Mouse (Mus musculus) E14TG2a.4 (cell line): ENCODE data around the gene Foxp1.

Experiments
- CTCF ChIP-seq: conservative IDR thresholded peaks from 2 replicates; pipeline ENCODE4 v1.5.1; 2014; ENCODE audit warnings: low read length
- NANOG ChIP-seq: IDR thresholded peaks from 2 replicates; pipeline ENCODE4 v1.6.1; 2014; ENCODE audit warnings: borderline replicate concordance, low read length, mixed read lengths
- POU5F1 ChIP-seq: IDR thresholded peaks from 2 replicates; pipeline ENCODE4 v1.6.1; 2014; ENCODE audit warnings: low read length, borderline replicate concordance

GRCm38 (mm10) chr6:99289220-99289619 lies 233.3 kb downstream of the Foxp1 start:
- no peak for TF ChIP-seq CTCF
- TF ChIP-seq POU5F1 = no peak
- no peak for TF ChIP-seq NANOG
